9 mouse cellular contexts compared by ENCODE assay signal in the genomic region with DNA sequence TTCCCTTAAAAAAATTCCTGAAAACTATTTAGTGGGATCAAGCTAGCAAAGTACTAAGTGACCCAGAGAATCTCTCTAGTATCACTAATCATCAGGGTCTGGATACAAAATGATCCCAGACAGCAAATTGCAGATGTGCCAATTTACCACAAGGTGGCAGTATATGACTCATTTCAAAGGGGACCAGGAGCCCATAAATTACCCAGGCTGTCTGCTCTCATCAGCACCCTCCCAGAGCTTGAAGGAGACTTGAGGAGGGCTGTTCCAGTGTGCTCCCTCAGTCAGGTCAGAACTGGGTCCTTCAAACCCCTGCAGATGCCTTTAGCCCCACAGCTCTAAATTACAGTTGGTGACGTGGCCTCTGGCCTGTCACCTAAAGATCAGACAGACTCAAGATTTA.
DNase-seq lines count a peak whose midpoint lies in the region; ATAC-seq lines count a peak whose summit lies in the region.
"Had no signal": no experiment of that assay in that cellular context is flagged by ENCODE, and none has a peak within 500 bp of the region (broad histone marks: within the 10 kb centered on the region; RNA-seq: fewer than 3 reads in every experiment).

No protein-coding gene starts in this region.

- H3K9ac ChIP-seq in liver, embryonic 11.5 days (ENCODE audit: low read depth, low read length): no peak overlapping the region
- H3K9ac ChIP-seq in liver, embryonic 12.5 days: no peak overlapping the region
- H3K9ac ChIP-seq in hindbrain, embryonic 11.5 days (ENCODE audit: low read depth, low read length): no peak overlapping the region
- H3K9ac ChIP-seq: heart, embryonic 13.5 days had no signal

- 0 out of 2 replicates have a peak, but pooled peaks have one; percentile 39 for ATAC-seq in liver, embryonic 11.5 days (replicated peaks; ENCODE audit: low FRiP score)
- ATAC-seq in liver, embryonic 12.5 days: no peak
- peak; percentile 70; the same call in 1 of the 2 replicates for ATAC-seq in hindbrain, embryonic 11.5 days (ENCODE audit: low FRiP score)
- ATAC-seq in monocyte, adult 5-6 weeks (replicated peaks; ENCODE audit: insufficient number of reproducible peaks, low FRiP score, low TSS enrichment, poor library complexity, severe bottlenecking): peak; percentile 68; the same call in 1 of the 2 replicates

- H3K36me3 ChIP-seq in liver, embryonic 11.5 days (ENCODE audit: control insufficient read depth, insufficient read depth, low read length): no peaks in the 10 kb centered on the region; the same call in 1 of the 2 replicates
- H3K36me3 ChIP-seq in liver, embryonic 12.5 days: peaks cover 47% of the 10 kb centered on the region
- no peaks in the 10 kb centered on the region for H3K36me3 ChIP-seq in hindbrain, embryonic 11.5 days (ENCODE audit: control insufficient read depth, insufficient read depth, low read length)

- no peak overlapping the region for H3K4me2 ChIP-seq in liver, embryonic 11.5 days
- no peak overlapping the region for H3K4me2 ChIP-seq in liver, embryonic 12.5 days
- no peak overlapping the region for H3K4me2 ChIP-seq in hindbrain, embryonic 11.5 days (replicated peaks; ENCODE audit: low read depth, low read length)
- H3K4me2 ChIP-seq: heart, embryonic 13.5 days had no signal

- H3K4me1 ChIP-seq in liver, embryonic 11.5 days (replicated peaks; ENCODE audit: control insufficient read depth, insufficient read depth, low read length): peaks cover 4% of the 10 kb centered on the region
- no peaks in the 10 kb centered on the region for H3K4me1 ChIP-seq in liver, embryonic 12.5 days
- peaks cover 2% of the 10 kb centered on the region; the same call in 1 of the 2 replicates for H3K4me1 ChIP-seq in hindbrain, embryonic 11.5 days (replicated peaks; ENCODE audit: control insufficient read depth, insufficient read depth, low read length)
- H3K4me1 ChIP-seq: heart, embryonic 13.5 days had no signal

- DNase-seq in liver, embryonic 11.5 days (ENCODE audit: low spot score): no peak
- DNase-seq in NIH3T3 (ENCODE audit: low read depth): peak; percentile 80
- DNase-seq in cerebellum, postnatal 36 days: peak; percentile 19 to 39
- peak; percentile 77 for DNase-seq in hindbrain, embryonic 11.5 days (ENCODE audit: low spot score)
- peak; percentile 38 for DNase-seq in layer of hippocampus, adult 9-11 months
- no peak for DNase-seq in testis, postnatal 10 days (ENCODE audit: low spot score)

- no peaks in the 10 kb centered on the region for H3K27me3 ChIP-seq in liver, embryonic 11.5 days (replicated peaks; ENCODE audit: control insufficient read depth, insufficient read depth, low read length)
- no peaks in the 10 kb centered on the region for H3K27me3 ChIP-seq in liver, embryonic 12.5 days (replicated peaks)
- H3K27me3 ChIP-seq in hindbrain, embryonic 11.5 days (ENCODE audit: control insufficient read depth, insufficient read depth, low read length): no peaks in the 10 kb centered on the region
- H3K27me3 ChIP-seq: heart, embryonic 13.5 days had no signal

- H3K9me3 ChIP-seq in liver, embryonic 11.5 days (ENCODE audit: control insufficient read depth, low read length): no peaks in the 10 kb centered on the region
- H3K9me3 ChIP-seq in liver, embryonic 12.5 days (replicated peaks): no peaks in the 10 kb centered on the region
- no peaks in the 10 kb centered on the region for H3K9me3 ChIP-seq in hindbrain, embryonic 11.5 days (ENCODE audit: control insufficient read depth, low read length)
- H3K9me3 ChIP-seq: heart, embryonic 13.5 days had no signal

- no peak overlapping the region for H3K27ac ChIP-seq in liver, embryonic 11.5 days (ENCODE audit: low read depth, low read length)
- H3K27ac ChIP-seq in liver, embryonic 12.5 days: no peak overlapping the region
- no peak overlapping the region for H3K27ac ChIP-seq in hindbrain, embryonic 11.5 days (ENCODE audit: low read depth, low read length)
- H3K27ac ChIP-seq: heart, embryonic 13.5 days had no signal

- H3K4me3 ChIP-seq in liver, embryonic 11.5 days (ENCODE audit: low read depth, low read length): no peak overlapping the region
- H3K4me3 ChIP-seq in liver, embryonic 12.5 days: no peak overlapping the region
- H3K4me3 ChIP-seq in hindbrain, embryonic 11.5 days (ENCODE audit: low read depth, low read length): no peak overlapping the region
- H3K4me3 ChIP-seq: heart, embryonic 13.5 days had no signal

- 68% methylated on average over 1 of the region's 1 CpGs for WGBS in liver, embryonic 11.5 days
- 84% methylated on average over 1 of the region's 1 CpGs for WGBS in liver, embryonic 12.5 days (ENCODE audit: insufficient replicate concordance)
- WGBS in hindbrain, embryonic 11.5 days: 43% methylated on average over 1 of the region's 1 CpGs

Comparison
In these comparisons a context has a peak if more than half of its experiments do, and no peak if none do; other contexts are left out.
1. DNase-seq: peak in NIH3T3 (single experiment), cerebellum, postnatal 36 days (2 of 2), hindbrain, embryonic 11.5 days (single experiment) and layer of hippocampus, adult 9-11 months (single experiment); none in liver, embryonic 11.5 days (single experiment) and testis, postnatal 10 days (single experiment).